Mouse (Mus musculus): ENCODE data around the gene Rpl23.

Gene Rpl23

GRCm38 (mm10) chr11:97813746-97814515, 31.7 kb upstream of the Rpl23 start:
- peak in 1 of 2 experiments; percentile 46 for DNase-seq

GRCm38 (mm10) chr11:97813085-97813484, 30.8 kb upstream of the Rpl23 start:
- DNase-seq = peak in 1 of 2 experiments; percentile 30

DNA sequence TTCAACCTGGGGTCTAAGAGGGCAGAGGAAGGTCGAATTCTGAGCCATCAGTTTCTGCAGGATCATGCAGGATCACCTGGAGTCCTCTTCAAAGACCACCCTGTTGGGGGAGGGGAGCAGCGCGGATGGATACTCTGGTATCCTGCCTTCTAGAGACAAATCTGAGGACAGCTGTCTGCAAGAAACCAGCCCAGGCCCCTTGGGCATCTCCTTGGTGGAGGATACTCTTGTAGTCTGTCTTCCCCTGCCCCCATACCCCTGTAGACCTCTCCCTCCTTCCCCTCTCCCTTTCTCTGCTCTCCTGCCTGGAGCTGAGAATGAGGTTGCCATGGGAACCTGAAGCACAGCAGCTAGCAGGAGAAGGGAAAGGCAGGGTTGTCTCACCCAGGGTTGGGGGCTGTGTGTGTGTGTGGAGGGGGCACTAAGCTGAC, 30.3 kb upstream of the Rpl23 start:
- DNase-seq = no peak

GRCm38 (mm10) chr11:97811569-97812362, 29.5 kb upstream of the Rpl23 start:
- DNase-seq = peak in 1 of 2 experiments; percentile 33

GRCm38 (mm10) chr11:97810970-97811369, 28.7 kb upstream of the Rpl23 start:
- DNase-seq = peak in 1 of 2 experiments; percentile 1

GRCm38 (mm10) chr11:97810356-97810755, 28.1 kb upstream of the Rpl23 start:
- peak; percentile 46 to 48 for DNase-seq

DNA sequence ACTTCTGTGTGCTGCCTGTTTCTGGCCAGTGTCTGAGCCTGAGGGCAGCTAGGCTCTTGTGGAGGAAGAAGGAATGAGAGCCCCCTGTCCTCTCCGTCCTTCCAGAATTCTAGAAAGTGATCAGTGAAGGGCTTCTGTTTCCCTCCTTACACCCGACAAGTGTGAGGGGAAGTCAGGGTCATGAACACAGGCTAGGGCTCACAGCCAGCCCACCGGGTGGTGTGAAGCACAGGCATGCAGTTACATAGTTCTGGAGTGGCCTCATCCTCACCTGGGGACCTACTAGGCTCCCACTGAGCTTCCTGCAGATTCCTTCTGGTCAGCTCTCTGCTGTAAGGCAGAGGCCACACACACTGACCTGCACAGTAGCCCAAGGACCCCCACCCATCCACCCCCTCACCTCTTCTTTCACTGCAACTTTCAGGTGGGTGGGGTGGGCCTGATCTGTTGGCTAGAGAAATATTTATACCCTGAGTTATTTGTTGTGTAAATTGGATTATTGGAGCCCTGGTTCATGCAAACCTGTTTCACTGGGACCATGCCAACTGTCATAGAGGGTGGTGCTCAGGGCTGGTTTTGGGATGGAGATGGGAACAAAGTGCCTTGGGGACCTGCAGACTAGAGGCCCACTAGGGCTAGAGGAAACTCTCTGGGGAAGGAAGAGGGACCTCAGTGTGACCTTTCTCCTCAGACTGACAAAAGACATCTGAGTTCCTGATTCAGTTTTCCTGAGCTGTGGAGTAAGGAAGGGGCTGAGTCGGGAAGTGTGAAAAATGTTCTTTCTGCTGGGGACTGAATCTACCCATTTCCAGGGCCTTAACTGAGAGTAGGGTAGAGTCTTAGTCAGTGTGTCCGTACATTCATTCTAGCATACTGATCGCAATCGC, 27.2 kb upstream of the Rpl23 start:
- DNase-seq = peak; percentile 24 to 44

DNA sequence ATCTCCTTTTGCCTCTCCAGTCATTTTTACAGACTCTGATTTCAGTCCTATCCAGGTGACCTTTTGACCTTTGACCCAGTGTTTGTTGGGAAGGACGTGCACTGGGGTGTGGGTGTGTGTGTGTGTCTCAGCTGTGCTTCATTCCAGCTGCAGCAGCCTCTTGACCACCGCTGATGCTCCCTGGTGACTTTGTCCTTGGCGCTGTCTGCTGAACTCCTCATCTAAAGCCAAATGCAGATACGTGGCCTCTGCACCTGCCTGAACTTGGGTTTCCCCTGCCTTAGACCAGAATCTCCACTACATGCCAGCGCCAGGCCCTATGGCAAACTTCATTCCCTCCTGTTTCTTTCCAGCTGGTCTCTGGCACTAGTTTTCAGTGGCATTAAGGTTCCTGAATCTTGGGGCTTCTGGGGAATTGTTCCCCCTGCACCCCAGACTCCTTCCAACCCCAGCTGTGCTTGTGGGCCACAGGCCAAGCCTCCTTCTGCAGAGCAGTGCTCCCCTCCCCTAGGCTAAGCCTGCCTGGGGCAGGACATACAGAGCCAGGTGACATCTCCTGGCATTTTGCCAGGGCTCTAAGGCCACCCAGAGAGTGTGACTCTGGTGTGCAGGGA, 26.5 kb upstream of the Rpl23 start:
- DNase-seq = peak; percentile 70 to 77

- DNase-seq = peak in 1 of 2 experiments; percentile 35
Observed at GRCm38 (mm10) chr11:97808093-97808492, 25.9 kb upstream of the Rpl23 start.

- DNase-seq = peak; percentile 41 to 45
Observed at GRCm38 (mm10) chr11:97807626-97808025, 25.4 kb upstream of the Rpl23 start.

GRCm38 (mm10) chr11:97806613-97806964, 24.4 kb upstream of the Rpl23 start:
- DNase-seq = peak in 1 of 2 experiments; percentile 15

DNA sequence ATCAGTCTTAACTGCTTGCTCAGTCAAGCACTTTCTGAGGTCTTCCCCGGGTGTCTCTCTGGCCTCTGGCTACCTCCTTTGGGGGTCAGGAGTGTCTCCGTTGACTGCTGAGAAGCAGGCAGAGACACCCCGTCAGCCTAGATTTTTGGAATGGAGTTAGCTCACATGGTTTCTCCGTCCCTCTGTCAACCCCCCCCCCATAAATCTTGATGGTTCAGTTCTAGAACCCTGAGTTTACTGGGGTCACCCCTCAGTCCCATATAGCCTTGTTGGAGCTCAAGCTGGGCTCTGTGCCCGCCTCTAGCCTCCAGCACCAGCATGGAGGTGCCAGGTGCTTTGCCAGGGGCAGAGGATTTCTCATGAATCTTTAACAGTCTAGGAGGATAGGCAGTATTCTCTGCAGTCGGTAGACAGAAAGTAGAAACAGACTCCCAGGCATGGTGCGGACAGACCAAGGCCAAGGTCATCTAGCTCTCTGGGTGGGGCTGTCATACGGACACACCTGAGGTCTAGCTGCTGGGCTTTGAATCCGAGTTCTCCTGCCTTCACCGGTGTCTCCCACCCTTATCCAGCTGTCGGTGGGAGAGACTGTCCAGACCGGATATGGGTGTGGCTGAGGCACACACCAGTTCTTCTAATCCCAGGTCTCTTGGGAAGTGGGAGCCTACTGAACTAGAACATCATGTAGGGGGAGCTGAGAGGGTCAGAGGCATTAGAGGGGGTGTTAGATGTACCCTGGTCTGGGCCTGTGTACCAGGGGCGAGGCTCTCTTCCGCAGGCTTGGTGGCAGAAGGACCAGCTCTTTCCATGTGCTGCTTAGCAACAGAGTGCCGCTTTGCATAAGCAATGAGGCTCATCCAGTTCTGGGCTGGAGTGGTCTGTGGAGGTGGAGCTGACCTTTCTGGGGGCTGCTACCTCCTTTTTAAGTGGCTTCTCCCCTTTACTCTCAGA, 23.7 kb upstream of the Rpl23 start:
- peak; percentile 35 to 58 for DNase-seq

DNA sequence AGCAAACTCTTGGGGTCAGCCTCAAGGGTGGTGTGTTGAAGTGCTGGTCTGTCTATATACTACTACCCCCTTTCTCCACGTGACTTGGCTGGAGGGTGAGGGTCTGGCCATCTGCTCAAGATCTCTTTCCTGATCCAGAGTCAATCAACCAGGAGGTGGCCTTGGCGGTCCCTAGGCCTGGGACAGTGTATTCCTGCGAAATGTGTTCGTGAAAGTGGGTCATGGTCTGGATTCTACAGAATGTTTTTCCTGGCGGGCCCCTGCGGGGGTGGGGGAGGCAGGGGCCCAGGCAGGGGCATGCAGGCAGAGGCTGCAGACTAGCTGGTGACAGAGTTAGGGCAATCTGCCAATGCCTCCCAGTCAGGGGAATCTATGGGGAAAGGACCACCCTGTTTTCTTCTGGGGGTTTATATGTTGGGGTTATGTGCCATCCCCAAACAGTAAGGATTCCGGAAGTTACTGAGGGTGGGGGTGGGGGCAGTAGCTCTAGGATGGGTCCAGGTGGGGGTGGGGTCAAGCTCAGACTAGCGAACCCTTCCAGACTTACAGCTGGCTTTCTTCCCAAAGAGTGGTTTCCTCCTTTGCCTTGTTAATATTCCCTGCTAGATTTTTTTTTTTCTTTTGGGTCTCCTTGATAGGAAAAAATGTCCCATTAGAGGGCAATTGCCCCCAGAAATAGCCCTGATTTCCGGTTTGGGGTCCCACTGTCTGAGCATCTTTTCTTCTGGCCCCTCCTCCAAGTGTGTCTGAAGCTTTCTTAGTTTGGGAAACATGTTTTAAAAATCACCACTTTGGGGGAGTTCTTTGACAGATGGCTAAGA, 22.8 kb upstream of the Rpl23 start:
- DNase-seq = peak; percentile 37 to 50

GRCm38 (mm10) chr11:97803847-97804246, 21.6 kb upstream of the Rpl23 start:
- DNase-seq = peak in 1 of 2 experiments; percentile 11

DNA sequence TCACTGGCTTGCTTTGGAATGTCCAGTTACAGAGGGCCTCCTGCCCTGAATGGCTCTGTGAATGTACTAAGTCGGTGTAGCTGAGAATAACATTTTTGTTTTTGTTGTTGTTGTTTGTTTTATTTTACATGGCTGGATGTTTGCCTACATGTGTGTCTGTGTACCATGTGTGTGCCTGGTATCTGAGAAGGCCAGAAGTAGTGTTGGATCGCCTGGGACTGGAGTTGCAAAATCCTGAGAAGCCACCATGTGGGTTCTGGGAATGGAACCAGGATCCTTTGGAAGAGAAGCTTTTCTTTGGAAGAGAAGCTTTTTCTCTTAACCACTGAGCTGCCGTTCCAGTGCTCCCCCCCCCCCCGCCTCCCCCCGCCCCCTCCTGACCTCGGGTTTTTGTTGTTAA, 20.3 kb upstream of the Rpl23 start:
- peak in 1 of 2 experiments; percentile 9 for DNase-seq

DNA sequence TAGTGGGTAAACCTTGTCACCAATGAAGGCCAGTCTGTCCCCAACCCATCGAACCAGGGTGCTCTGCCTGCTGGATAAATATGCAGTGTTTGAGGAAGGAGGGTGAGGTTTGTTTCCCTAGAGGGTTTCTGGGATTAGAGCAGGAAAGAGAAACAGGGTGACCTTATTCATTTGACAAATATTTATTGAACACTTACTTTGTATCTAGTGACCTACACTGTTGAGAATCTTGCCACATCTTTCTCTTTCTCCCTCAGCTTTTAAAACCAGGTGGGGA, 19.9 kb upstream of the Rpl23 start:
- no peak for DNase-seq

DNA sequence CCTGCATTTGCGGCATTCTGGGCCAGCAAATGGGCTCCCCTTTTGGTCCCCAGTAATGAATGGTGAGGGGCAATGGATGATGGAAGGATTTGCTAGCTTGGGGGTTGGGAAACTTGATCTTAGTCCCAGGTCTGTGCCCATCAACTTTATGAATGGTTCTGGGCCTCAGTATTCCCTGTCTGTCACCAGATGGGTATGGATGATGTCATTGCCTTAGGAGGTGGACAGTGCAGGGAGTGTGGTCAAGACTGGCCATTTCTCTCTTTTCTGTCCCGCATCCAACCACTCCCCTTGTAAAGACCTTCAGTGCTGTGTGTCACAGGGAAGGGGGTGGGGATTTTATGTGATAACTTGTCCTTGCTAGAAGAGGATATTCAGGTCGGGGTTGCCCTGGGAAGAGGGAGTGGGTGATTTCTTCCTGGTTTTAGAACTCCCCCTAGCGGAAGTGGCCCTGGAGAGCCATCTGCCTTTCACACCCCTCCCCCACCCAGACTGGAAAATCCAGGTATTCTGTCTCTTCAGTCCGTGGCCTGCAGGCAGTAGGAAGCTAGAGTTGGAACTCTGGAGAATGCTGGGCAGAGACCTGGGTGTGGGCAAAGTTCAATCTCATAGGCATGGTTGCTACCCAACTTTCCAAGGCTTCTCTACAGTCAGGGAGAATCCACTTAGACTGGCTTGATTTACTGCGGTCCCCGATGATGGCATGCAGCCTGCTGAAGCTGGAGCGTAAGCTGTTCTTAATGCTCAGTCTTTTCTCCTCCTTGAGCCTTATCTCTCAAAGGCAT, 19.4 kb upstream of the Rpl23 start:
- peak; percentile 60 to 73 for DNase-seq

DNA sequence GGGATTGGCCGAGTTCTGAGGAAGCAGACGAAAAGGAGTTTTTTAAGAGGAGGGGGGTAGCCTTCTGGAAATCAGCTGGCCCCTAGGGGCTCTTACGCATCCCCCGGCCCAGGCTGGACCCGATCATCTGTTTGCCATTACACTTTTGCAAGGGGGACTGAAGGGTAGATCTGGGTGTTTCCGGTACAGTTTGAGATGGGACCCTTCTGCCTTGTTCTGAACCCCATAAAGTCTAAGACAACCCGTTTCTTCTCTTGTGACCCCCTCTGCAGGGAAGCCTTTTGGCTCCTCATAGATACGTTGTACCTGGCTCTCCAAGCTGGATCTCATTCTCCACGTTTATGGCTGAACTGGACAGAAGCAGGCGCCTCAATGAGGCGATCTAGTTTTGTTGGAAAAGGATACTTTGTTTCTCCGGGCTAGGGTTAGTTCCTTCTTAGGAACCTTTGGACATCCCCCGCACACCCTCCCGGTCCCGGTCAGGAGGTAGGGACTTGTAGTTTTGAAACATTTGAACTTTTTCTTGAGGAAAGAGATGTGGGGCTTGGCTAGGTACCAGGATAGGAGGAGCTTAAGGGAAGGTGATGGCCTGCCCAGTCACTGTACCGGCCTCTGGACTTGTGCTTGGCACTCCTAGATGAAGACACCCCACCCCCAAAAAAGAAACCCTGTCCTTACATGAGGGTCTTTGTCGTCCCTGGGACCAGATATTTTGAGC, 18.6 kb upstream of the Rpl23 start:
- peak; percentile 29 to 56 for DNase-seq
